Mouse (Mus musculus) layer of hippocampus, postnatal 25 days (tissue): Measurements from ENCODE around the gene Gucy2e. TPM values are rescaled to one million over a fixed set of nuclear protein-coding genes. Genes with fewer than 3 reads are reported as not detected.

Experiments
- DNase-seq, 2 experiments: peaks; one replicate each; pipeline ENCODE4 v3.0.0; 2022; ENCODE audit warnings: mixed read lengths in 2 of 2, low spot score in 1 of 2; ENCODE audit errors: extremely low spot score in 1 of 2
- total RNA-seq, 2 experiments: library from RNA; stranded (reverse); gene quantifications; 2 replicates each; pipeline ENCODE4 v1.2.3; 2021

Gene Gucy2e
- total RNA-seq, 2 experiments from 2014 or later, result 1.7 TPM

GRCm38 (mm10) chr11:69179512-69179911 lies 57.3 kb downstream of the Gucy2e start:
- DNase-seq, result no peak

- DNase-seq, result no peak
Observed at GRCm38 (mm10) chr11:69178525-69178924, 58.3 kb downstream of the Gucy2e start.

GRCm38 (mm10) chr11:69174722-69175121 lies 62.1 kb downstream of the Gucy2e start:
- DNase-seq, result no peak

GRCm38 (mm10) chr11:69172606-69173005 lies 64.2 kb downstream of the Gucy2e start:
- DNase-seq, result no peak

GRCm38 (mm10) chr11:69171626-69172025 lies 65.2 kb downstream of the Gucy2e start:
- peak in 1 of 2 experiments; percentile 57 for DNase-seq

- no peak for DNase-seq
Observed at GRCm38 (mm10) chr11:69169313-69169712, 67.5 kb downstream of the Gucy2e start.

Other genes with a start within 250 kb of the Gucy2e start
- 10 to 100 TPM; 18.9 to 29.3 TPM for gene Pfas, start 228.6 kb downstream of the Gucy2e start, total RNA-seq
- gene Ctc1, start 221.1 kb downstream of the Gucy2e start, total RNA-seq, result 10 to 100 TPM; 35.5 to 36.0 TPM
- 1 to 10 TPM in 1 of 2 experiments, under 1 TPM in 1; 0.85 to 1.0 TPM for gene Aurkb, start 191.4 kb downstream of the Gucy2e start, total RNA-seq
- 10 to 100 TPM; 27.4 to 31.4 TPM for gene Borcs6, start 177.3 kb downstream of the Gucy2e start, total RNA-seq
- 10 to 100 TPM; 21.1 to 21.6 TPM for gene Tmem107, start 166.2 kb downstream of the Gucy2e start, total RNA-seq
- gene Vamp2, start 148.5 kb downstream of the Gucy2e start, total RNA-seq, result 1,000 to 10,000 TPM in 1 of 2 experiments, 100 to 1,000 TPM in 1; 978 to 1,010 TPM
- 10 to 100 TPM; 70.1 to 89.0 TPM for gene Per1, start 141.8 kb downstream of the Gucy2e start, total RNA-seq
- gene Hes7, start 116.6 kb downstream of the Gucy2e start, total RNA-seq, result under 1 TPM; 0.80 to 0.96 TPM
- under 1 TPM; 0.68 to 0.89 TPM for gene 9130213A22Rik, start 114.4 kb downstream of the Gucy2e start, total RNA-seq
- gene Aloxe3, start 111.1 kb downstream of the Gucy2e start, total RNA-seq, result 1 to 10 TPM; 5.2 to 6.8 TPM
- 1 to 10 TPM; 4.0 to 7.2 TPM for gene Alox12b, start 80.0 kb downstream of the Gucy2e start, total RNA-seq
- gene Alox8, start 39.2 kb downstream of the Gucy2e start, total RNA-seq, result 1 to 10 TPM; 6.0 to 8.2 TPM
- gene Cntrob, start 86.7 kb upstream of the Gucy2e start, total RNA-seq, result 10 to 100 TPM; 11.2 to 15.6 TPM
- gene Trappc1, start 86.9 kb upstream of the Gucy2e start, total RNA-seq, result 10 to 100 TPM; 63.5 to 68.4 TPM
- gene Kcnab3, start 89.2 kb upstream of the Gucy2e start, total RNA-seq, result 10 to 100 TPM; 23.3 to 24.4 TPM
- gene Rnf227, start 103.4 kb upstream of the Gucy2e start, total RNA-seq, result 100 to 1,000 TPM; 103 to 110 TPM
- 100 to 1,000 TPM; 504 to 538 TPM for gene Chd3, start 132.4 kb upstream of the Gucy2e start, total RNA-seq
- gene Naa38, start 158.5 kb upstream of the Gucy2e start, total RNA-seq, result 100 to 1,000 TPM; 100 to 116 TPM
- 10 to 100 TPM; 40.8 to 43.6 TPM for gene Cyb5d1, start 158.6 kb upstream of the Gucy2e start, total RNA-seq
- 1 to 10 TPM; 2.5 TPM for gene Tmem88, start 161.2 kb upstream of the Gucy2e start, total RNA-seq
- gene Kdm6b, start 176.6 kb upstream of the Gucy2e start, total RNA-seq, result 10 to 100 TPM; 28.5 to 41.2 TPM